Mouse (Mus musculus) kidney, adult 9 months (tissue): ENCODE results near the gene Gm49361.

Experiments
- DNase-seq: peaks from one replicate; pipeline ENCODE4 v3.0.0; 2022

Gene Gm49361

DNA sequence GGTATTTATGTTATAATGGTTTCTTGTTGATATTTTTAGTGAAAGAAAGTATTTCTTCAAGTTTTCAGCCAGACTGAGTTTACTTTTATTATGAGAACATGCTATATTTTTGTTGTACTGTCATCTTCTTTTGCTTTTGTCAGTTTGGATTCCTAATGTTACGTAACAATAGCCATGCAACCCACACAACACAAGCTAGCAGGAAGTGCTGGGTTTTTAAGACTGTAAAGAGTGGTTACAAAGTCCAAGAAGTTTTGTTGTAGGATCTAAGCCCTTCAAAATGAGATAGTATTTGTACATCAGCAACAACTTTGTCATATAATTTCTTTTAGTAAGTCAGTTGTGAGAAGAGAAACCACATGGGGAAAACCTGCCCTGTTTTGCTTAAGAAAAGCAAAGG, 128.2 kb downstream of the Gm49361 start:
- no peak for DNase-seq

DNA sequence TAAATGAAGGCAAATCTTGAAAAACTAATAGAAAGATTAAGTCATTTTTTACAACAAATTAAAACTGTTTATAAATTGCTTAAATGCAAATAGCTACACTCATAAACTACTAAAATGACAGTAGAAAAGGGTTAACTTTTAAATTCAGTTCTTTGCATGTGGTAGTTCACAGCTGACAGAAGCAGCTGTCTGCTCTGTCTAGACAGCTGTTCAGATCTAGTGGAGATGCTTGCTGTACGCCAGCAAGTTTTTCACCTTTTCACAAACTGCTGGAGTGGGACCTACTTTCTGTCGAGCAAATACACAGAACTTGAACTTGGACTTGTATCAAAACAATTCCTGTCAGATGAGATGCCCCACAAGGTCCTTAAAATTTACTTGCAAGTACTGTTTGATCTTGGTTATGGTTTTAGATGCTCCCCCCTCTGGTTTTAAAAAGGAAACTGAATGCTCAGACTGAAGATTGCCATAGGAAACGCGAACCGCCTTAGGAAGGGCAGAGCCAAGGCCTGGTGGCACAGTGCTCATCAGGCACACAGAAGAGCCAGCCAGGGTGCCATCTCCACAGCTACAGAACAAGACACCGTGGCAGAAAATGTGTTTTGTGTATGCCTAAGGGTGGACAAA, 129.5 kb downstream of the Gm49361 start:
- DNase-seq, result no peak

DNA sequence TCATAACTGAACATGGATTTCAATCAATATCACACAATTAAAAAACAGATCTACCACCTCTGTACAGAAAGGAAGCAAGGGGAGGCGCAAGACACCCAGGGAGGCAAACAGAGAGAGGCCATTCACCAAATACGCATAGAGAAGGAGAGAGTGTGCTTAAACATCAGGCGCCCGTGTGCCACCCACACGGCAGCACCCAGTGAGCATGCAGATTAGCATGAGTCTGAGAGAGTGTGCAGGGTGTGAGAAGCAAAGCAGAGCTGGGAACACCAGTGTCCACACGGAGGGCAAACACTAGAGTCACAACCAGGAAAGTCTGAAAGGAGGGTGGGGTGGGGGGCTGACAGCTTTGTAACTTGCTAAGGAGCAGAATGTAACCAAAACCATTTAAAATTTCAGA, 130.1 kb downstream of the Gm49361 start:
- DNase-seq, result no peak

DNA sequence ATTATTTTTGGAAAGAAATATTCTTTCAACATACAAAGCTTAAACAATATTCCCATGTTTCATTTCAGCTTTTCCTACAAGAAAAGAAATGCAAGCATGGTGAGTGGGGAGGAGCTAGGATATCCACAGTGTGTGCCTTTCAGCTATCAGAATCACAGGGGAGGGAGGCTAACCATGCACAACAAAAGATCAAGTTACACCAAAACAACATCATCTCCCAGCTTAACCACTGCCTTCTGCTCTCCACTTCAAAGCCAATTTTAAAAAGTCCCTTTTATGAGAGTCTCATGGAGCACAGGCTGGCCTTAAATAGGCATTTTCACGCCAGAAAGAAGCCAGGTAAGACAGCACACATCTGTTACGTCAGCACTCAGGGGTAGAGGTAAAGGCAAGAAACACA, 134.9 kb downstream of the Gm49361 start:
- no peak for DNase-seq

DNA sequence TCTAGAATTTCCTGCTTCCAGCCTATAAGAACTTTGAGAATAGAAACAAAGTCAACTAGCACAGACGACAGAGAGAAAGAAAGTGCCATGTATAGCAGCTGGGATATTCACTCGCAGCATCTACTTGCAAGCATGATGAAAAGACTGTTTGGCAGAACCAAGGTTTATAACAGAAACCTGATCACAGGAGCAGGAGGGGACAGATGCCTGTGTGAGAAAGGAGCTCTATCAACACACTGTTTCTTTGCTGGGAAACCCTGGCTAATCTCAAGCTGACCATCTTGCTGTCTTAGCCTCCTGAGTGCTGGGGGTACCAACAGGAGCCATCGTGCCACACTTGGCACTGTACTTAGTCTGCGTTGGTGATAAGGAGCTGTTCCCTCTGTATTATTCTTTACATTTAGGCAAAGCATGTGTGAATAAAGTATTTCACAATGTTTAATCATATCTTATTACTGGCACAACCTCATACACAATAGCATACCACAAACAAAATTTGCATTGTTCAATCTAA, 136.0 kb downstream of the Gm49361 start:
- no peak for DNase-seq

DNA sequence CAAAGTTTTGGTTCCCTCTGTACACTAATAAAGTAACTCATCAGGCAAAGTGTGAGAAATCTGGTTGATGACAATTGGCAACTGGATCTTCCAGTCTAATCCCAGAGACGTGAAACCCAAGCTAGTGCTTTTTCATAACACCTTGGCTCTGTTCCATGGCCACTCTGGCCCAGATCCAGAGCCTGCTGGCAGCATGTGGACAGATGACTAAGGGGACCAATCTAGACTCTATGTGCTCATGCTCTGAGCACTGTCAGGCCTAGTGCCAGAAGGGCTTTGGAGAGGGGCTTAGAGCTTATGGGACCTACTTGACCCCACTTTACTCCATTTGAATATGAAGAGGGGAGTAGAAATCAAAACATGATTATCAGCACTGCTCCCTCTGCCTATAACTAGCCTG, 138.4 kb downstream of the Gm49361 start:
- peak; percentile 89 for DNase-seq

DNA sequence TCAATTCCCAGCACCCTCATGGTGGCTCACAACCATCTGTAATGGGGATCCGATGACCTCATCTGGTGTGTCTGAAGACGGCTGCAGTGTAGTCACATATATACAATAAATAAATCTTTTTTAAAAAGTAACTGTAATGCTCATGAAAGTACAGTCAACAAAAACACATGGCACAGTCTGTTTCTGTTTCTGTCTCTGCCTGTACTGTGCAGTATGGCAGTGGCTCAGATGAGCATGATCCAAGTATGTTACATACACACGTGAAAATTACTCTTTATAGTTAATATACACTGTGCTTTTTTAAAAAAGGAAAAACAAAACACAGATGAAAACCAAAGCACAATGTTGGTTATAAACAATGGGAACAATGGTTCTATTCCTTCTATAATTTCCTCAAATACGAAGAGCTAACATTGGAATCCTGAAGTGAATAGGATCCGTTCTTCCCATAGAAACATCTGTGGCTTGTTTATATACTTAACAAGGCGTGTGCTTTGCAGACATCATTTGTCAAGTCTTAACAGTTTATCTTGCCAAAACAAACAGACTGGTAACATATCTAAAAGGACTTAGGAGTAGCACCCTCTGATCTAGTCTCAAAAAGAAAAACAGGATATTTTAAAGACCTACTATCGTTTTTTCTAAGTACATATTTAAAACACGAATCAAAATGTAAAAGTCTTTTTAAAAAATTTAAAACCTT, 139.1 kb downstream of the Gm49361 start:
- no peak for DNase-seq

DNA sequence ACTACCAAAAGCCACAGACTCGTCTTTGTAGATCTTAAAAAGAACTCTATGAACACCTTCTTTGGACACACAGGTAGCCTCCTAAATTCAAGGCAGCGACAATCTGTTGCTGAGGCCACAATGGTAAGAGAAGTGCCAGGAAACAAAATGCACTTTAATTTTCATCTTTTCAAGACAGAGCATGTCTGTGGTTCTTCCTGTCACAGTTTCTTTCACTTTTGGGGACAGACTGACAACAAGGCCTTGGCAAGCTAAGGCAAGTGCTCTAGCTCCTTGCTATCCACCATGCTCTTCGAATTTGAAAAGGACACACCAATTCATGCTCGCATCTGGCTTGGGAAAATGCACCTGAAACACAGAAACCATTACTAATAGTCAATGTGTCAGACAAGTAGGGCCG, 152.6 kb downstream of the Gm49361 start:
- DNase-seq, result no peak
